In the genomic region with DNA sequence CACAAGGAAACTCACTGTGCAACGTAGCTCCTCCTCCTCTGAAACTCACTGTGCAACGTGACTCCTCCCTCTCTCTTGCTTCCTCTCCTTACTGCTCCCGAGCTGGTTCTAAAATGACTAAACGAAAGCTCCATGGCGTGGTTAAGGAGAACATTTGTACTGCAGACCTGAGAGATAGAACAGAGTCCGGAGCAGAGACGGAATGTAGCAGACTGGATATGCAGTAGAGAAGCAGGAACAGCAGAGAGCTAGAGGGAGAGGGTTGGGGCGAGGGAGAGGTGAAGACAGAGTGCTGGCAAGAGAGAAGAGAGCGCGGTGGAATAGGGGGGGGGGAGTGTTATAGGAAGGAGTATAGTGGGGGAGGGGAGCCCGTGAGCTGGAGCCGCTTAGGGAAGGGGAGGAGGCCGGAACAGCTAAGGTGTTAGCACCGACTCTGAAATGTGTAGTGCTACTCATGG, we compare ENCODE assay signal across 10 mouse cellular contexts.
DNase-seq lines count a peak whose midpoint lies in the region; ATAC-seq and TF ChIP-seq lines count a peak whose summit lies in the region.
"Had no signal": no experiment of that assay in that cellular context is flagged by ENCODE, and none has a peak within 500 bp of the region (broad histone marks: within the 10 kb centered on the region; RNA-seq: fewer than 3 reads in every experiment).

No protein-coding gene starts in this region.

- no peaks in the 10 kb centered on the region for H3K27me3 ChIP-seq in kidney, adult 2 months (replicated peaks; ENCODE audit: control insufficient read depth, insufficient read depth, low read length)
- H3K27me3 ChIP-seq in heart, embryonic 16.5 days (ENCODE audit: control insufficient read depth, insufficient read depth, low read length) = no peaks in the 10 kb centered on the region
- no peaks in the 10 kb centered on the region for H3K27me3 ChIP-seq in liver, embryonic 13.5 days
- no peaks in the 10 kb centered on the region for H3K27me3 ChIP-seq in stomach, embryonic 15.5 days (replicated peaks)

- TF ChIP-seq POLR2A in kidney, adult 2 months (IDR thresholded peaks at IDR 0.05; ENCODE audit: low read depth, low read length) = no peak

- peak; percentile 94 for ATAC-seq in heart, embryonic 16.5 days (replicated peaks; ENCODE audit: extremely low read depth, insufficient read depth, low FRiP score)
- ATAC-seq in liver, embryonic 13.5 days (ENCODE audit: low read depth) = peak; percentile 60
- peak; percentile 56 for ATAC-seq in stomach, embryonic 15.5 days (ENCODE audit: insufficient read depth, low FRiP score, low read depth)
- ATAC-seq: Patski had no signal

- H3K4me3 ChIP-seq in kidney, adult 2 months (ENCODE audit: insufficient read depth, low read depth, low read length) = peak overlapping the region; percentile 57; the same call in 1 of the 2 replicates
- H3K4me3 ChIP-seq in heart, embryonic 16.5 days (ENCODE audit: low read length) = peak overlapping the region; percentile 48
- H3K4me3 ChIP-seq in liver, embryonic 13.5 days (replicated peaks) = peak overlapping the region; percentile 44
- peak overlapping the region; percentile 33 for H3K4me3 ChIP-seq in stomach, embryonic 15.5 days (replicated peaks)
- H3K4me3 ChIP-seq: myocyte had no signal

- no peaks in the 10 kb centered on the region for H3K36me3 ChIP-seq in kidney, adult 2 months (ENCODE audit: control insufficient read depth, insufficient read depth, low read length)
- H3K36me3 ChIP-seq in heart, embryonic 16.5 days (ENCODE audit: control insufficient read depth, insufficient read depth) = no peaks in the 10 kb centered on the region
- no peaks in the 10 kb centered on the region for H3K36me3 ChIP-seq in liver, embryonic 13.5 days
- no peaks in the 10 kb centered on the region for H3K36me3 ChIP-seq in stomach, embryonic 15.5 days

- no peaks in the 10 kb centered on the region for H3K9me3 ChIP-seq in heart, embryonic 16.5 days (replicated peaks; ENCODE audit: control insufficient read depth, low read length)
- no peaks in the 10 kb centered on the region for H3K9me3 ChIP-seq in liver, embryonic 13.5 days (replicated peaks)
- no peaks in the 10 kb centered on the region for H3K9me3 ChIP-seq in stomach, embryonic 15.5 days

- WGBS in kidney, adult 2 months = 3% methylated on average over 14 of the region's 14 CpGs
- WGBS in heart, embryonic 16.5 days = 2% methylated on average over 14 of the region's 14 CpGs
- WGBS in liver, embryonic 13.5 days (ENCODE audit: insufficient replicate concordance) = 5% methylated on average over 14 of the region's 14 CpGs
- WGBS in stomach, embryonic 15.5 days = 4% methylated on average over 14 of the region's 14 CpGs

- H3K4me2 ChIP-seq in heart, embryonic 16.5 days (ENCODE audit: low read depth, low read length) = peak overlapping the region; percentile 67
- peak overlapping the region; percentile 63 for H3K4me2 ChIP-seq in liver, embryonic 13.5 days
- peak overlapping the region; percentile 59 for H3K4me2 ChIP-seq in stomach, embryonic 15.5 days

- H3K4me1 ChIP-seq in kidney, adult 2 months (ENCODE audit: control insufficient read depth, insufficient read depth, low read length) = no peaks in the 10 kb centered on the region
- peaks cover 7% of the 10 kb centered on the region for H3K4me1 ChIP-seq in heart, embryonic 16.5 days (ENCODE audit: control insufficient read depth, insufficient read depth, low read length)
- 0 out of 2 replicates have a peak, but pooled peaks cover 6% of the 10 kb centered on the region for H3K4me1 ChIP-seq in liver, embryonic 13.5 days (replicated peaks)
- no peaks in the 10 kb centered on the region for H3K4me1 ChIP-seq in stomach, embryonic 15.5 days

- intact Hi-C loops in gastrocnemius, postnatal 36 days (cut with DNase I) = no loop called here

- no peak for TF ChIP-seq CTCF in kidney, adult 2 months (conservative IDR thresholded peaks at IDR 0.05; ENCODE audit: insufficient read depth, insufficient read length, low read depth, low read length)

- H3K9ac ChIP-seq in heart, embryonic 16.5 days (ENCODE audit: low read length) = 0 out of 2 replicates have a peak overlapping the region, but pooled peaks have one; percentile 37
- H3K9ac ChIP-seq in liver, embryonic 13.5 days = peak overlapping the region; percentile 57
- H3K9ac ChIP-seq in stomach, embryonic 15.5 days = no peak overlapping the region

- DNase-seq in kidney, adult 2 months = peak; percentile 11
- no peak for DNase-seq in kidney, adult 9 months
- DNase-seq in brain, adult 2 months (ENCODE audit: low read depth, low spot score) = peak; percentile 74
- peak; percentile 36 for DNase-seq in liver, embryonic 13.5 days
- DNase-seq in urinary bladder, postnatal 10 days (ENCODE audit: low spot score) = no peak
- DNase-seq in gastrocnemius, postnatal 36 days = no peak

- no peak overlapping the region for H3K27ac ChIP-seq in kidney, adult 2 months (ENCODE audit: insufficient read depth, low read depth, low read length)
- H3K27ac ChIP-seq in heart, embryonic 16.5 days (ENCODE audit: low read length) = peak overlapping the region; percentile 71
- no peak overlapping the region for H3K27ac ChIP-seq in liver, embryonic 13.5 days
- no peak overlapping the region for H3K27ac ChIP-seq in stomach, embryonic 15.5 days

Comparison
In these comparisons a context has a peak if more than half of its experiments do, and no peak if none do; other contexts are left out.
1. DNase-seq: peak in kidney, adult 2 months (single experiment), brain, adult 2 months (single experiment) and liver, embryonic 13.5 days (single experiment); none in kidney, adult 9 months (single experiment), urinary bladder, postnatal 10 days (single experiment) and gastrocnemius, postnatal 36 days (0 of 2).
2. Peak in every context shown above with its lines, with median percentiles within 50 percentile points of each other: H3K4me3 ChIP-seq, ATAC-seq and H3K4me2 ChIP-seq.